Mouse (Mus musculus): ENCODE results near the gene Tmem104. TPM values are rescaled to one million over a fixed set of nuclear protein-coding genes. Genes with fewer than 3 reads are reported as not detected.

The Tmem104 gene
- polyA plus RNA-seq, 1 experiment from 2014 or later = 9.3 TPM

DNA sequence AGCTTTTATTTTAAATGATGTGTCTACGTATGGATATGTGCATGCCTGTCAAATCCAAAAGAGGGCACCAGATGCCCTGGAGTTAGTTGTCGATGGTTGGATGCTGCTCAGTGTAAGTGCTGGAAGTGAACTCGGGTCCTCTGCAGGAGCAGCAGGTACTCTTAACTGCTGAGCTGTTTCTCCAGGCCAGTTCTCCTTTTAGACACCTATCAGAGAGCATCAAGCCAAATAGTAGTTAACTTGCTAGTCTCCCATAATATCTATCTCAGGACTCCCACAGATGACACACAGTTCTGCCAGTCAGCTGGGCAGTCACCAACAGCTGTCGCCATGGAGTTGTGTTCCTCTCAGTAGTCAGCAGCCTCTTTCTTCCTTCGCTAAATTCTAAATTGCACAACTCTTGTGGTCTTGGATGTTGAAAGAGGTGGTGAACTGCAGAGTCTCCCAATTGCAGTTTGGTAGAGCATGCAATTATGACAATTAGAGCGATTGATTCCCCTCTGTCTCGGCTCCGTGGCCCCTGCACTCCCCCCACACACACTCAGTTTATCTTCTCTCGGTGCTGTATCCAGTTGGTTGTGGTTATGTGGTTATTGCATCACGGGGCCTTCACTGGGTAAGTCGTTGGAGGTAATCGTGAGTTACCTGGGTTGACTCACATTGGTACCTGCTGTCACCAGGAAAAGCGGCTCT is 1.4 kb downstream of the Tmem104 start:
- no peak for ATAC-seq
- WGBS = 86% methylated on average over 13 of the region's 13 CpGs

GRCm38 (mm10) chr11:115189304-115189703 is 2.0 kb downstream of the Tmem104 start:
- no peak overlapping the region for H3K4me3 ChIP-seq (replicated peaks)
- H3K27me3 ChIP-seq (replicated peaks) = no peaks in the 10 kb centered on the region
- no peaks in the 10 kb centered on the region for H3K9me3 ChIP-seq
- H3K4me1 ChIP-seq (replicated peaks) = peaks cover 17% of the 10 kb centered on the region
- ATAC-seq = no peak
- 90% methylated on average over 6 of the region's 6 CpGs for WGBS
- no peak overlapping the region for H3K9ac ChIP-seq
- H3K4me2 ChIP-seq (replicated peaks) = no peak overlapping the region
- H3K27ac ChIP-seq = no peak overlapping the region
- H3K36me3 ChIP-seq = peaks cover 2% of the 10 kb centered on the region; the same call in 1 of the 2 replicates

More for the DNA sequence above, 1.4 kb downstream of the Tmem104 start:
- Histone ChIP-seq H3K9ac (no peak overlapping the region), H3K4me2 (replicated peaks) (no peak overlapping the region), H3K4me1 (replicated peaks) (peaks cover 17% of the 10 kb centered on the region), H3K4me3 (replicated peaks) (no peak overlapping the region), H3K9me3 (no peaks in the 10 kb centered on the region), H3K27ac (no peak overlapping the region), H3K27me3 (replicated peaks) (no peaks in the 10 kb centered on the region), H3K36me3 (peaks cover 2% of the 10 kb centered on the region; the same call in 1 of the 2 replicates)

DNA sequence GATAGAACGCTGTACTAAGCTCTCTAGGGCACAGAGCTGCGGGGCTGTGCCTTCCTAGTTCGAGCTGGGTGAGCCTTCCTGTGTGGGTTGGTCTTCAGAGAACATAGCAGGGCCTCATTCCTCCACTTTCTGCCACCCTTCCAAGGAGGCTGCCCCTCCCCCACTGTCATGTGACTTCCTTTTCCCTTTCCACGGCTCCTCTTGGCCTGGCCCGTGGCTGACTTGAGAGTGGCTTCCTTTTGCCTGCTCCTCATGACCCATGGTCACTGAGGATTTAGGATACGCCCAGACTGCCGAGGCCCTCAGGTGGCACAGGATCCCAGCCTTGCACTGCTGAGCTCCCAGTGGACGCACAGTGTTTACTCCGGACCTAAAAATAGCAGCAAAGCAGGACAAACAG is 4.9 kb downstream of the Tmem104 start:
- Histone ChIP-seq H3K9ac (no peak overlapping the region), H3K36me3 (peaks cover 2% of the 10 kb centered on the region; the same call in 1 of the 2 replicates), H3K27ac (no peak overlapping the region), H3K27me3 (replicated peaks) (no peaks in the 10 kb centered on the region), H3K4me1 (replicated peaks) (peaks cover 12% of the 10 kb centered on the region), H3K4me2 (replicated peaks) (no peak overlapping the region), H3K9me3 (no peaks in the 10 kb centered on the region), H3K4me3 (replicated peaks) (no peak overlapping the region)
- ATAC-seq = no peak
- 43% methylated on average over 9 of the region's 9 CpGs for WGBS

DNA sequence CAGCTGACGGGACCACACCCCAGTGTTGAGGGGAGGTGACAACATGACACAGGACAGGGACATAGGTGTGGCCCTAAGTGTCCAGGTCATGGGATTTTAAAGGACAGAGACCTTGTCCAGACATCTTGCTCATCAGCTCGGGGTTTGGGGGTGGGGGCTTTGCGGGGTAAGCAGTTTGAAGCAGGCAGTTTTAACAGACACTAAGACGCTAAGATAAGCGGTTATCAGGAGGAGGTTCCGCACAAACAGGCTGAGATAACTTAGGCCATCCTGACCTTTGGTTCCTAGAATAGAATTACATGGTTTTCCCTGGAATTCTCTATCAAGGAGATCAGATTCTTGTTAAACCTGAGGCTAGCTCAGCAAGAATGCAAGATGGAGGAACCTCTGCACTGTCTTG is 7.4 kb downstream of the Tmem104 start:
- no peaks in the 10 kb centered on the region for H3K27me3 ChIP-seq (replicated peaks)
- H3K36me3 ChIP-seq = peaks cover 2% of the 10 kb centered on the region; the same call in 1 of the 2 replicates
- H3K4me2 ChIP-seq (replicated peaks) = no peak overlapping the region
- 74% methylated on average over 6 of the region's 6 CpGs for WGBS
- H3K4me1 ChIP-seq (replicated peaks) = peaks cover 4% of the 10 kb centered on the region; the same call in 1 of the 2 replicates
- H3K4me3 ChIP-seq (replicated peaks) = no peak overlapping the region
- ATAC-seq = no peak
- no peak overlapping the region for H3K27ac ChIP-seq
- H3K9ac ChIP-seq = no peak overlapping the region; the same call in 1 of the 2 replicates
- H3K9me3 ChIP-seq = no peaks in the 10 kb centered on the region

- H3K4me3 ChIP-seq (replicated peaks) = no peak overlapping the region
- peaks cover 4% of the 10 kb centered on the region; the same call in 1 of the 2 replicates for H3K4me1 ChIP-seq (replicated peaks)
- H3K9me3 ChIP-seq = no peaks in the 10 kb centered on the region
- H3K36me3 ChIP-seq = no peaks in the 10 kb centered on the region
- H3K9ac ChIP-seq = no peak overlapping the region
- no peaks in the 10 kb centered on the region for H3K27me3 ChIP-seq (replicated peaks)
- H3K4me2 ChIP-seq (replicated peaks) = no peak overlapping the region
- no peak overlapping the region for H3K27ac ChIP-seq
- 71% methylated on average over 5 of the region's 5 CpGs for WGBS
- no peak for ATAC-seq
Observed at GRCm38 (mm10) chr11:115195933-115196332, 8.6 kb downstream of the Tmem104 start.

- H3K27ac ChIP-seq = no peak overlapping the region
- H3K4me3 ChIP-seq (replicated peaks) = no peak overlapping the region
- H3K4me2 ChIP-seq (replicated peaks) = no peak overlapping the region
- no peaks in the 10 kb centered on the region for H3K9me3 ChIP-seq
- H3K36me3 ChIP-seq = no peaks in the 10 kb centered on the region
- no peaks in the 10 kb centered on the region for H3K4me1 ChIP-seq (replicated peaks)
- WGBS = 74% methylated on average over 8 of the region's 8 CpGs
- ATAC-seq = no peak
- H3K9ac ChIP-seq = no peak overlapping the region
- no peaks in the 10 kb centered on the region for H3K27me3 ChIP-seq (replicated peaks)
Observed at GRCm38 (mm10) chr11:115197558-115197957, 10.3 kb downstream of the Tmem104 start.

DNA sequence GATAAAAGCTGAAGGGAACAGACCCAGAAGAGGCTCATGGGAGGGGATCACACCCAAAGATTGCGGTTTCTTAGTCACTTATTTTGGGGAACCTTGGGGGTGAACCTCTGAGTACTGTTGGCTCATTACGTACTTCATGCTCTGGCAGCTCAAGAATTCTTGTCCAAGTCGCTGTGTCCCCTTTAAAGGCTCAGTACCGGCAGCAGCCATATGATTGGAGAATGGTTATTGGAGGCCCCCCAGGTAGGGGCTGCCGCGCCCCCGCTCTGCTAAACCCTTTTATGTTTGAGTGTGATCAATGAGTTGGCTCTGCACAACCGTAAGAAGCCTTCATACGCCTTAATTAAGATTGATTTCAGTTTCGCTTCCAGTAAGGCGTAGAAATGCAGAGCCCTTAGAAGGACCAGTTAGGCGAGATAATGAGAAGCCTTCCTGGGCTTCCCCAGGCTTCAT is 11.7 kb downstream of the Tmem104 start:
- Histone ChIP-seq H3K4me1 (replicated peaks) (no peaks in the 10 kb centered on the region), H3K27me3 (replicated peaks) (no peaks in the 10 kb centered on the region), H3K4me3 (replicated peaks) (no peak overlapping the region), H3K4me2 (replicated peaks) (no peak overlapping the region), H3K36me3 (no peaks in the 10 kb centered on the region), H3K9ac (peak overlapping the region; percentile 10; the same call in 1 of the 2 replicates), H3K27ac (no peak overlapping the region), H3K9me3 (no peaks in the 10 kb centered on the region)
- ATAC-seq = no peak
- 49% methylated on average over 12 of the region's 12 CpGs for WGBS

GRCm38 (mm10) chr11:115200520-115200919 is 13.2 kb downstream of the Tmem104 start:
- no peak overlapping the region for H3K4me3 ChIP-seq (replicated peaks)
- no peaks in the 10 kb centered on the region for H3K27me3 ChIP-seq (replicated peaks)
- H3K27ac ChIP-seq = no peak overlapping the region
- no peaks in the 10 kb centered on the region for H3K9me3 ChIP-seq
- 83% methylated on average over 4 of the region's 4 CpGs for WGBS
- no peaks in the 10 kb centered on the region for H3K4me1 ChIP-seq (replicated peaks)
- 0 out of 2 replicates have a peak, but pooled peaks cover 2% of the 10 kb centered on the region for H3K36me3 ChIP-seq
- no peak overlapping the region for H3K4me2 ChIP-seq (replicated peaks)
- ATAC-seq = no peak
- no peak overlapping the region for H3K9ac ChIP-seq

- H3K36me3 ChIP-seq = 0 out of 2 replicates have a peak, but pooled peaks cover 3% of the 10 kb centered on the region
- WGBS = 12% methylated on average over 12 of the region's 12 CpGs
Observed at GRCm38 (mm10) chr11:115202316-115202715, 15.0 kb downstream of the Tmem104 start.

DNA sequence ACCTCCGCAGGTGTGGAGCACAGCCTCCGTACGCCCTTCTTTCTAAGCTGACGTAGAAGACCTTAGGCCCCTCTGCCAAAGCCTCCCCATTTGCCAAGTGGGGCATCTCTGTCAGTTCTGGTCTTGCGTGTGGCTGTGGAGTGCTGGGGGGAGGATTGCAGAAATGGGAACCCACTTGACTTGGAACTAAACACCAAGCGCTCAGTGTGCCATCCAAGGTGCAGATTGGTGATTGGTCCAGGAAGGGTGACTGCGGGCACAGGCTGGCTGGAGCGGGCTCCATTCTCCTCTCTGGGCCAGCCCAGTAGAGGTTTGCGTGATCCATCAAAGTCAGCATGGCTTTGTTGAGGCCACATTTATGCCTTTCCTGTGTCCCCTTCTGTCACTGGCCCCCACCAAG is 15.5 kb downstream of the Tmem104 start:
- peak; percentile 32; the same call in 1 of the 2 replicates for ATAC-seq
- WGBS = 94% methylated on average over 9 of the region's 9 CpGs
- no peak overlapping the region for H3K27ac ChIP-seq

More at GRCm38 (mm10) chr11:115202316-115202715, 15.0 kb downstream of the Tmem104 start:
- Histone ChIP-seq H3K4me1 (replicated peaks) (no peaks in the 10 kb centered on the region), H3K9me3 (no peaks in the 10 kb centered on the region), H3K27me3 (replicated peaks) (no peaks in the 10 kb centered on the region), H3K4me2 (replicated peaks) (no peak overlapping the region), H3K4me3 (replicated peaks) (no peak overlapping the region), H3K9ac (no peak overlapping the region), H3K27ac (no peak overlapping the region)
- peak; percentile 88 for ATAC-seq

DNA sequence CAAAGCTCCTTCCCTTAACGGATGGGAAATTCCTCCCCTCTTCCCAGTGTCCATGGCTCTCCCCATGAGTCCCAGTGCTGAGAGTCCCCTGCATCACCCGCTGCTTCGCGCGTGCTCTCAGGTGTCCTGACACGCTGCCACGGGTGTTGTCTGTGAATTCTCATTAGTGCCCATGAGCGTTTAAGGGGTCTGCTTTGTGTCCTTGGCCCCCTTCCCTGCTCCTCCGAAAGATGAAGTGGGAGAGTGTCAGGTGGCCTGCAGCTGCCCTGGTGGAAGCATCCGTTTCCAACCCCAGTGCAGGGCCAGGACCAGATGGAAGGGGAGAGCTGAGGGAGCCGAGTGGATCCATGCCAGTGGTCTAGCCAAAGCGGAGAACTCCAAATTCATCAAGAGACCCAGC is 20.8 kb downstream of the Tmem104 start:
- no peak overlapping the region for H3K27ac ChIP-seq
- H3K9ac ChIP-seq = no peak overlapping the region
- H3K36me3 ChIP-seq = 0 out of 2 replicates have a peak, but pooled peaks cover 3% of the 10 kb centered on the region
- H3K4me3 ChIP-seq (replicated peaks) = no peak overlapping the region
- no peaks in the 10 kb centered on the region for H3K4me1 ChIP-seq (replicated peaks)
- no peak overlapping the region for H3K4me2 ChIP-seq (replicated peaks)
- no peaks in the 10 kb centered on the region for H3K27me3 ChIP-seq (replicated peaks)
- no peaks in the 10 kb centered on the region for H3K9me3 ChIP-seq
- WGBS = 68% methylated on average over 12 of the region's 12 CpGs
- ATAC-seq = no peak

More for the DNA sequence above, 15.5 kb downstream of the Tmem104 start:
- no peaks in the 10 kb centered on the region for H3K4me1 ChIP-seq (replicated peaks)
- H3K9me3 ChIP-seq = no peaks in the 10 kb centered on the region
- H3K27me3 ChIP-seq (replicated peaks) = no peaks in the 10 kb centered on the region
- 0 out of 2 replicates have a peak, but pooled peaks cover 3% of the 10 kb centered on the region for H3K36me3 ChIP-seq
- no peak overlapping the region for H3K4me2 ChIP-seq (replicated peaks)
- H3K4me3 ChIP-seq (replicated peaks) = no peak overlapping the region
- H3K9ac ChIP-seq = no peak overlapping the region

DNA sequence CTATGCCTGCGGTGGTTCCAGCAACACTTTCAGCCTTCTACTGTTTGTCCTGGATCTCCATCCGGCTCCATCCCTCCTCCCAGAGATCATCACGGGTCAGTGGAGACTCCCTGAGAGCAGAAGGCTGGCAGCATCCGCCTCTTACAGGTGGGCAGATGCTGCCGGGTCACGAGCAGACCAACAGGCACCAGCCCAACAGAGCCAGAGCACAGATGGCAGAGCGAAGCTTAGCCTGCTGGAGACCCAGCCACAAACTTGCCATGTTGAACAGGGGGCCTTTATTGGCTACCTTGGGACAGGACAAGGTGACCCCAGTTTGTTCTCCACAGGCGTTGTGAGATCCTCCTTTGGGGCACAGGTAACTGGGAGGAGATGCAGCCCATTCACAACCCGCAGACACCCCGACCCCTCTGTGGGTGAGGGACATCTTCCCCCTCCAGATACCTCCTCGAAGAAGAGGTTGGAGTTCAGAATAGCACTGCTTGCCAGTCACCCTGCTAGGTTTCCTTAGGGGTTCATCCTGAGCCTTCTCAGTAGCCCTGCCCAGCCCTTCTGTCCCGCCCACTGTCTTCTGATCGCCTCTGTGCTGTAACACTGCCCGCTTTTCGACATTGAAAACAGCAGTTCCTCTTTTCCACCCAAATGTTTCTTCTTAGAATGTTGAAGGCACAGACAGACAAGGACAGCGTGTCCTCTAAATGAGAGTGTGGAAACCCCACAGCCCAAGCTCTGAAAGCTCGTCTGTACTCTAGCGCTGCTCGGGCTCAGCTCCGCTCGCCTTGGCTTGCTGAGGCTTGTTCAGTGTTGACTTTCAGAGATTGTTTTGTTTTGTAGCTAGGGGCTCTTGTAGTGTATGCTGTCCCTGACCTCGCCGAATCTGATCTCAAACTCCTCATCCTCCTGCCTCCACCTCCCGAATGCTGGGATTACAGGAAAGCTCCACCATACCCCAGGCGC is 21.8 kb downstream of the Tmem104 start:
- Histone ChIP-seq H3K4me3 (replicated peaks) (no peak overlapping the region), H3K36me3 (0 out of 2 replicates have a peak, but pooled peaks cover 3% of the 10 kb centered on the region), H3K9me3 (no peaks in the 10 kb centered on the region), H3K27ac (no peak overlapping the region), H3K9ac (no peak overlapping the region), H3K4me2 (replicated peaks) (no peak overlapping the region), H3K4me1 (replicated peaks) (no peaks in the 10 kb centered on the region), H3K27me3 (replicated peaks) (no peaks in the 10 kb centered on the region)
- WGBS = 81% methylated on average over 25 of the region's 25 CpGs
- ATAC-seq = no peak

Measured in intestine, embryonic 15.5 days (tissue).